Mouse (Mus musculus) heart, embryonic 10.5 days (tissue): ENCODE results near the gene Mlph. TPM values are rescaled to one million over a fixed set of nuclear protein-coding genes. Genes with fewer than 3 reads are reported as not detected.
A peak's percentile ranks its signal among the peaks of the same experiment; 100 is the strongest.

ENCODE experiments used
- DNase-seq: peaks from one replicate; pipeline ENCODE4 v3.0.0-alpha.2; 2017; ENCODE audit warnings: low spot score
- H3K27ac ChIP-seq: fragments of 300-500 bp; sonication (generic); 2 replicates; pipeline ENCODE4 v1.5.1; 2016; ENCODE audit warnings: mild to moderate bottlenecking
- H3K27me3 ChIP-seq: fragments of 300-500 bp; sonication (generic); 2 replicates; pipeline ENCODE4 v1.6.1; 2016; ENCODE audit warnings: mild to moderate bottlenecking; ENCODE audit not compliant: poor library complexity, insufficient read depth, severe bottlenecking
- H3K36me3 ChIP-seq: fragments of 300-500 bp; sonication (generic); 2 replicates; pipeline ENCODE4 v1.6.1; 2016; ENCODE audit warnings: mild to moderate bottlenecking, moderate library complexity
- H3K4me1 ChIP-seq: fragments of 300-500 bp; sonication (generic); 2 replicates; pipeline ENCODE4 v1.6.1; 2016; ENCODE audit warnings: mild to moderate bottlenecking
- H3K4me3 ChIP-seq: fragments of 300-500 bp; sonication (generic); 2 replicates; pipeline ENCODE4 v1.5.1; 2016; ENCODE audit warnings: mild to moderate bottlenecking, moderate library complexity
- H3K9me3 ChIP-seq: fragments of 300-500 bp; sonication (generic); 2 replicates; pipeline ENCODE4 v1.6.1; 2016; ENCODE audit warnings: mild to moderate bottlenecking, moderate library complexity
- WGBS: fragments of 180-500 bp; shearing (Covaris S2); methylation state at CpG from one replicate; pipeline ENCODE4 v1.1.7; 2016; 5-methylcytosine and 5-hydroxymethylcytosine counted together
- polyA plus RNA-seq: library from polyadenylated mRNA; unstranded; fragments of >200 nt; fragmentation: Nextera tagmentation; extraction: Ambion mirVana; gene quantifications from 2 replicates; pipeline ENCODE4 v1.2.1, GENCODE M21; 2016

Gene Mlph
- polyA plus RNA-seq = 0.26 and 0.53 TPM in 2 replicates

DNA sequence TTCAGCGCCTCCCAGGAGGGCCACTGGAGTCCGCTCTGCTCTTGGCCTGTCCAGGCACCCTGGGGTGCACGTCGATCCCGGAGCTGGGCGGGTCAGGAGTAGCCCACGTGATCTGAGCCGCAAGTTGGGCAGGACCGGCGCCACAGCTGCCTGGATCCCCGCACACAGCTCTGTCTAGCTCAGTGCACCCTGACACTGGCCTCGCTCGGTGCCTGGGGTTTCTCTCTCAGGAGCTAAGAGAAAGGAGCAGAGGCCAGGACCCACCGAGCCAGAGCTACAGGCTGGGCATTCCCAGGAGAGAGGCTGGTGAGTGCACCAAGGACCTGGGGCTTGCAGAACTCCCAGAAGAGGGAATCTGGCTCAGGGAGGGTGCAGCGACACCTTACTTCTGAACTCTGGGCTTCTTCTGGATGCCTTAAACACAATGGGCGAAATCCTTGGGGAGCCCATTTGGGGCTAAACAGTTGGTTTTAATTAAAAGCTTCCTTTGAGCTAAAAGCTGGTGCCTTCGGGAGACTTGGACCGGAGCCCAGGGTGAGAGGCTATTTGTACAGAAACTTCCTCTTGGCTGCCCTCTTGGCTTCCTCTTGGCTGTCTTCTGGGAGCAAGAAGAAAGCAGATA is at the start of gene Mlph:
TSS of gene Mlph (plus strand) at position 138 of the 622 bp plus-strand sequence.
- peaks cover 6% of the 10 kb centered on the region for H3K9me3 ChIP-seq
- peak within 1 kb of the TSS; percentile 79 for H3K27ac ChIP-seq
- DNase-seq = no peak
- H3K27me3 ChIP-seq = peaks cover 34% of the 10 kb centered on the region
- peak within 1 kb of the TSS; percentile 52 for H3K4me3 ChIP-seq
- WGBS = 16% methylated on average over 18 of the region's 18 CpGs
- 0 out of 2 replicates have a peak, but pooled peaks cover 2% of the 10 kb centered on the region for H3K36me3 ChIP-seq
- peaks cover 32% of the 10 kb centered on the region for H3K4me1 ChIP-seq

DNA sequence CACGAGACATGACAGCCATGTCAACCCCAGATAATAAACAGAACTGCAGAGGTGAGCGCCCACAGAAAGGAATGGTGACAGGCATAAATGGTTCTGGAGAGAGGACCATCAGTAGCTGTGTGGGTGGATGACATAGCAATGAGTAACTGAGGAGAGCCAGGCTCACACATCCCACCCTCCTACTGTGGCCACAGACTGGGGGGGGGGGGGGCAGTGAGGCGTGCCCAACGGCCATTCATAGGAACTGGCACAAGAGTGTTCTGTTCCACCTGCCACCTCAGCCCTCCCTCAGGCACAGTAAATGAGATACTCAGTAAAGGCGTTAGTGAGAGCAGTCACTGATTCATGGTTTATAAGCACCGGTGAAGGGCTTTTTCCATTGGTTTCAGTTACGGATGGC is 48.2 kb upstream of the Mlph start:
- Histone ChIP-seq H3K36me3 (no peaks in the 10 kb centered on the region), H3K27me3 (0 out of 2 replicates have a peak, but pooled peaks cover 5% of the 10 kb centered on the region), H3K4me1 (no peaks in the 10 kb centered on the region), H3K9me3 (no peaks in the 10 kb centered on the region), H3K27ac (no peak overlapping the region), H3K4me3 (no peak overlapping the region)
- 77% methylated on average over 6 of the region's 7 CpGs for WGBS
- DNase-seq = no peak

DNA sequence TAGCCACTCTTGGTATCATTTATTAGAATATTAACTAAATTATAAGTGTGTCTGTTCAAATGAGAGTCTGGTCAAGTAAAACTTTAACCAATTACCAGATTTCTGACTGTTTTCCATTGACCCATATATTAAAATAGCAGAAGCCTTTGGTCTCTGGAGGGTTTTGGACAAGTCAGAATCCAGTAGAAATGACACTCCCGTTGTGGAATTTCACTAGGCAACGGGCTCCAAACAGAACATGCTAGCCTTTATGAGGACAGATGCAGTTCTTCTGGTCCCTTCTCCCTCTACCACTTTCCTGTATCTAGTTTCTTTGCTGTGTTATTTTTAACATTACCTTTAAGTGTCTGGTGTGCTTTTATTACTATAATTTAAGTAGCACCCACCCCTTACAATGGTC is 44.3 kb upstream of the Mlph start:
- Histone ChIP-seq H3K36me3 (no peaks in the 10 kb centered on the region), H3K4me3 (no peak overlapping the region), H3K27ac (no peak overlapping the region), H3K27me3 (peaks cover 14% of the 10 kb centered on the region; the same call in 1 of the 2 replicates), H3K9me3 (no peaks in the 10 kb centered on the region), H3K4me1 (no peaks in the 10 kb centered on the region)
- 75% methylated on average over 2 of the region's 2 CpGs for WGBS
- no peak for DNase-seq

DNA sequence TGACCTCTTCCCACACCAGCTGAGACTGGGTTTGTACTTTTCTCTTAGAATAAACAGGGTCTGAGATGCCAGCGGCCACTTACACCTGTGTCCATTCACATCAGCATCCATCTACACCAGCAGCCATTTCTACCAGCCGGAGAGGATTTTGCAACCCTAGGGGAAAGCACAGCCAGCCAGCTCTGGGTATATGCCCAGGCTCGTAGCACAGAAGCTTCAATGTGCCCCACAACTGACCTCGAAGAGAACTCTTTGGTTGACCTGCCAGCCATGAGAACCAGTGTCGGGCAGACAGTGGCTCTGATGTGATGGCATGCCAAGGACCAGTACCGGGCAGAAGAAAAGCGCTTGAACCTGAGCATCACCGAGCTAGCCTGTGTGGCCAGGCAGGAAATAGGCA is 39.5 kb upstream of the Mlph start:
- 80% methylated on average over 8 of the region's 8 CpGs for WGBS
- no peaks in the 10 kb centered on the region for H3K36me3 ChIP-seq
- no peak for DNase-seq
- H3K27ac ChIP-seq = no peak overlapping the region
- H3K9me3 ChIP-seq = no peaks in the 10 kb centered on the region
- H3K4me3 ChIP-seq = no peak overlapping the region
- H3K4me1 ChIP-seq = 0 out of 2 replicates have a peak, but pooled peaks cover 3% of the 10 kb centered on the region
- H3K27me3 ChIP-seq = peaks cover 17% of the 10 kb centered on the region; the same call in 1 of the 2 replicates

DNA sequence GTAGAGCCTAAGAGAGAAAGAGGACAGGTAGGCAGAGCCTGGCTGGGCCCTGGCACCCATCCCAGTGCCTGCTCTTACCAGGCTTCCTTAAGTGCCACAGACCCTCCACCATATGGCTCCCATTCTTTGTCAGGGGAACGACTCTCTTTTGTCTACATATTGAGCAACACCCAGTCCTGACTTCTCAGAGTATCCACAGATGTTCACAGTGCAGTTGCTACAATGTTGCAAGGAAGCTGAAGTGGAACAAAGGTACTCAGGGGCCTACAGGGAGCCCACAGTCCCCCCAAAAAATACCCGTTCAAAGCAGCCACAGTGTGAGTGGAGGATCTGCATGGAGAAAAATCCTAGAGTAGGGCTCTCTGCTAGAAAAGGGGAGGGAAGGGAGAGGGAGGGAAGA is 38.9 kb upstream of the Mlph start:
- 51% methylated on average over 2 of the region's 2 CpGs for WGBS
- Histone ChIP-seq H3K27me3 (peaks cover 17% of the 10 kb centered on the region; the same call in 1 of the 2 replicates), H3K27ac (no peak overlapping the region), H3K9me3 (no peaks in the 10 kb centered on the region), H3K4me3 (no peak overlapping the region), H3K4me1 (0 out of 2 replicates have a peak, but pooled peaks cover 3% of the 10 kb centered on the region), H3K36me3 (no peaks in the 10 kb centered on the region)
- no peak for DNase-seq

DNA sequence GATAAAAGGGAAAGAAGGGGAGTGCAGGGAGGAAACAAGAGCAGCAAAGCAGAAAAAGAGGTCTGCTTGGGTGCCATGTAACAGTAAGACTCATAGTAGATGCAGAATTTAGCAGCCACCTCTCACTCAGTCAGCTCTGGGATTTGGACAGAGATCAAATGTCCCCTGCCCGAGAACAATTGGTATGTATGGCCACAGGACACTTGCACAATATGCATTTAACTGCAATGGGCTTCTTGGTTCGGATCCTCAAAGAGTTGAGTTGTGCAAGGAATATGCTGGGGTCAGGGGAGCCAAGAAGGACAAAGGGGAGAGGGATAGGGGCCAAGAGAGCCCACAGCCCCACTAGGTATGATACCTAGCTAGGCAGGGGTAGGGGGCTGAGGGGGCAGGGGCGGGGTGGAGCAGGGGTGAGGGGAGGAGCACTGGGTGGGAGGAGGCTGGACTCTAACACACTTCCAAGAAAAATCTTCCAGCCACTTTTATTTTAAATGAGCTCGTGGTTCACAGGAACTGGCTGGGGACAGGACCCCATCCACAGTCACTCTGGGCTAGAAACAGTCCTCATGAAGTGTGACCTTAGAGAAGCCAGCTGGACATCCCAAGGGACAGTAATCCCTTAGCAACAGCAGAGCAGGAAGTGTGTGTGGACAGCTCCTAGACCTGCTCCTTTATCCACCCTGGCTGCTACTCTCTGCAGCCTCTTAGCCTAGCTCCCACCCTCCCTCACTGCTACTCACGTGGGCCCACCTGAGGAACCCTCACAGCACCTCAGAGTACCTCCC is 38.2 kb upstream of the Mlph start:
- peaks cover 17% of the 10 kb centered on the region; the same call in 1 of the 2 replicates for H3K27me3 ChIP-seq
- 53% methylated on average over 5 of the region's 5 CpGs for WGBS
- no peaks in the 10 kb centered on the region for H3K9me3 ChIP-seq
- H3K27ac ChIP-seq = no peak overlapping the region
- no peak for DNase-seq
- H3K36me3 ChIP-seq = no peaks in the 10 kb centered on the region
- 0 out of 2 replicates have a peak, but pooled peaks cover 3% of the 10 kb centered on the region for H3K4me1 ChIP-seq
- H3K4me3 ChIP-seq = no peak overlapping the region

DNA sequence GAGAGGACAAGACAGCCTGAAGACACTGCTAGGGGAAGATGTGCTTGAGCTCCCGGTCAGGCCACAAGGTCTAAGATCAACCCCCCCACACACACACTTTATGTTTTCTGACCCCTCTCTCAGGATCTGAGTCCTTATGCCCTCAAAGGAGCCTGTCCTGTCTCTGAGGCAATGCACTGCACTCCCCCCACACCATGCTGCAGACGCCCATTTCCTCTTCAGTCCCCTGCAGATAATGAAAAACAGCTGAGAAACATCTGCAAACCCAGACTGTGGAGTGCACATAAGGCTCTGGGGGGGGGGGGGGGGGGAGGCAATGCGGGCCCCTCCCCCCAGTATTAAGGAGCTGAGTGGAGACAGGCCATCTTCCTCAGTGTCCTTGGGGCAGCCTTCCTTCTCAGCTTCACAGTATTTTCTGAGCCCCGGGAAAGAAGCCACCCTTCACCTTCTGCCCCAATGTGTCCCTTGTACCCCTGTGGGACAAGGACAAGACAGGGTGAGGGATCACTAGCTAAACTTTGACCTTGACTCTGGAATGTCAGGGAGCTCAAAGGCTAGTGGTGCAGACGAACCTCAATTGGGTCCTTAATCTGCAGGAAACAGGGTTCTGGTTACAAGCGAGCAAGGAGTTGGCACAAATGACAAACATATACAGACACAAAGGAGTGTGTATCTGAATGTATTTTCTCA is 29.0 kb upstream of the Mlph start:
- Histone ChIP-seq H3K27me3 (no peaks in the 10 kb centered on the region), H3K4me3 (no peak overlapping the region), H3K9me3 (0 out of 2 replicates have a peak, but pooled peaks cover 5% of the 10 kb centered on the region), H3K27ac (no peak overlapping the region), H3K36me3 (no peaks in the 10 kb centered on the region), H3K4me1 (0 out of 2 replicates have a peak, but pooled peaks cover 7% of the 10 kb centered on the region)
- DNase-seq = peak; percentile 58
- WGBS = 49% methylated on average over 6 of the region's 6 CpGs

DNA sequence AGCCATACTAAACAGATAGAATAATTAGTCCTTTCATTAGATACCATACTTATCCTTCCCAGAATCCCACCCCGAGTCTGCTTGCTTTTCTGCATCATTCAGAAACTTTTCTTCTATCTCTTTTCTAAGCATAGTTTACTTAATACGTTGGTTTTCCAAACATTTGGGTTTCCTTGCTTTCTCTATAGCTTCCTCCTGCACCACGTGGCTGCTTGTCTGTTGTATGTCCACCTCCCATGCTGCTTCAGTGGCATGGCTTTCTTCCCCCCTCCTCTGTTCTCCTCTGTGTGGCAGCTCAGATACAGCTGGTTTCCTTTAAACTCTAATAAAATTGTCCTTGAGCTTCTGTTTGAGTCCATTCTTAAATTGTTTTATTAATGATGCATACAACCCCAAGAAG is 20.4 kb upstream of the Mlph start:
- peaks cover 13% of the 10 kb centered on the region for H3K4me1 ChIP-seq
- WGBS = 66% methylated on average over 3 of the region's 3 CpGs
- no peaks in the 10 kb centered on the region for H3K27me3 ChIP-seq
- no peak overlapping the region for H3K27ac ChIP-seq
- DNase-seq = peak; percentile 16
- H3K9me3 ChIP-seq = no peaks in the 10 kb centered on the region; the same call in 1 of the 2 replicates
- no peak overlapping the region for H3K4me3 ChIP-seq
- H3K36me3 ChIP-seq = no peaks in the 10 kb centered on the region

DNA sequence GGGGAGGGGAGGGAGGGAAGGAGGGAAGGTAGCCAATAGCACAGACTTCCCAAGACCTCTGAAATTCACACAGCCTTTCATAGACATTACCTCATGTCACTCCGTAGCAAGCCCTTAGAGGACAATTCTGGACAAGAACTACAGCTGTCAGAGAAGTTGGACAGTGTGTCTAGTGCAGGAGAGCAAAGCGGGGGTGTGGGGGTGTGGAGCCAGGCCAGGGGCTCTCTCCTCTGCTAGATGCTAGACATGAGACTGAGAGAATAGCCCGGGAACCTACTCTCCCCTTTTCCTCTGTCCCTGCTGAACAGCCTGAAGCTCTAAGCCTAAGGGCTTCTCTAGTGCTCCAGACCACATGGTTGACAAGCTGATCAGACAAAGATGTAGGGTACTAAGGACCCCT is 19.9 kb upstream of the Mlph start:
- peak; percentile 42 for DNase-seq
- H3K4me3 ChIP-seq = no peak overlapping the region
- peaks cover 13% of the 10 kb centered on the region for H3K4me1 ChIP-seq
- WGBS = 64% methylated on average over 3 of the region's 3 CpGs
- no peaks in the 10 kb centered on the region for H3K27me3 ChIP-seq
- no peak overlapping the region for H3K27ac ChIP-seq
- no peaks in the 10 kb centered on the region for H3K36me3 ChIP-seq
- no peaks in the 10 kb centered on the region; the same call in 1 of the 2 replicates for H3K9me3 ChIP-seq

DNA sequence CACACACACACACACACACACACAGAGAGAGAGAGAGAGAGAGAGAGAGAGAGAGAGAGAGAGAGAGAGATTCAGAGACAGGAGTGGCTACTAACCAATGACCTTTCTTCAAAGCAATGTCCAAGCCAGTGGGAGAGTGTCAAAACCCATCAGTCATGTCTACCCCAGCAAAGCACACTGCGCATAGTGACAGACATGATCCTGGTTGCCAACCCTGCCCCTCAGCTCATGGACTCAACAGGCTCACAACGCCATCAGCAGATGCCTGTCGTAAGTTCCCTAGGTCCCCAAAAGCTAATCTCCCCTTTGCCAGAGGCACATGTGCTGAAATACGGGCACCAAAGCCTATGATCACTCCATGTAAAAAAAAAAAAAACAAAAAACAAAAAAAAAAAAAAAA is 18.6 kb upstream of the Mlph start:
- WGBS = 88% methylated on average over 4 of the region's 4 CpGs
- Histone ChIP-seq H3K27ac (no peak overlapping the region), H3K4me3 (no peak overlapping the region), H3K36me3 (no peaks in the 10 kb centered on the region), H3K4me1 (peaks cover 19% of the 10 kb centered on the region), H3K9me3 (no peaks in the 10 kb centered on the region; the same call in 1 of the 2 replicates), H3K27me3 (no peaks in the 10 kb centered on the region)
- DNase-seq = peak; percentile 33

DNA sequence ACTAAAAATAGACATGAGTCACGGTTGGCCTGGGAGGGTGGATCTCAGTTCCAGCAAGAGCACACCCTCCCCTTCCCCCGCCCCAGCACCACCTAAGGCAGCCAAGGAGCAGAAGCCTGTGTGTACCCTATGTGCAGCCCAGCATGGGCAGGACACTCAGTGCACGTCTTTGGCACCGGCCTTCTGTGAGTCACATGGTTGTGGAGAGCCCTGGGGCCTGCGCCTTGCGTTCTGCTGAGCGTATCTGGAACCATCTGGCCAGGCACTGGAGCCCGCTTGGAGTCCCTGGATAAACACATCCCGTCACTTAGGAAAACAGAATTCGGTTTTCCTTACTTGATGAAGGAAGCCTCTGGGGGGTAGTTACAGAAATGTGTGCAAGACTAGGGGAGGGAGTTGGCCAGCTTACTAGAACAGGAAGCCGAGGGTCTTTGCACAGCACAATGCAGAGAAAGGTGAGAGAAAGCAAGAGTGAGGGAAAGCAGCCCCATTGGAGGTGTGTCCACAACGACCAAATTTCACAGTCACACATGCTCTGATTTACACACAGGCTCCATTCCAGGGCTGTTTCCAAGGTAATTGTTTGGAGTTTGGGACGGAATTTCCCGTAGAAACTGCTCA is 18.0 kb upstream of the Mlph start:
- Histone ChIP-seq H3K4me1 (peaks cover 19% of the 10 kb centered on the region), H3K4me3 (no peak overlapping the region), H3K9me3 (no peaks in the 10 kb centered on the region), H3K27ac (no peak overlapping the region), H3K27me3 (no peaks in the 10 kb centered on the region), H3K36me3 (no peaks in the 10 kb centered on the region)
- 57% methylated on average over 14 of the region's 14 CpGs for WGBS
- peak; percentile 73 for DNase-seq

DNA sequence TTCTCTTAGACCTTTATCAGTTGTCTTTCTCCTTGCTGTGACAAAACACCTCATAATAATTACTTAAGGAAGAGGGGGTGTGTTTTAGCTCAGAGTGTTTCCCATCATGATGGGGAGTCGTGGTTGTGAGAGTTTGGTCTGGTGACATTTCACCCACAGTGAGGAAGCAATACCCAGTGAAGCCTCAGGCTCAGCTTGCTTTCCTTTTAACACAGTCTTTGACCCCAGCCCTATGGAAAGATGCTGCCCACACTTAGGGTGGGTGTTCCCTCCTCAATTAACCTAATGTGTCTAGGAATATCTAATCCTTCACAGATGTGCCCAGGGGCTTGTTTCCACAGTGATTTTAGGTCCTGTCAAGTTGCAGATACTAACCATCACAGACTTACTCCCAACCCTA is 16.9 kb upstream of the Mlph start:
- Histone ChIP-seq H3K9me3 (no peaks in the 10 kb centered on the region), H3K27ac (no peak overlapping the region), H3K4me3 (no peak overlapping the region), H3K36me3 (no peaks in the 10 kb centered on the region), H3K4me1 (peaks cover 19% of the 10 kb centered on the region), H3K27me3 (0 out of 2 replicates have a peak, but pooled peaks cover 6% of the 10 kb centered on the region)
- DNase-seq = peak; percentile 51
- 68% methylated on average over 1 of the region's 1 CpGs for WGBS
